Mouse (Mus musculus) c-Kit-negative CD71-positive TER-119-positive erythroid progenitor cells, embryonic 14.5 days (primary cell): ENCODE results near the gene Fcgrt.
"Not testable (repeated sequence)": the region's sequence is repeated elsewhere in the genome, so short reads cannot be mapped to it uniquely, and the experiment has no call there.

Experiments used
- DNase-seq: peaks from one replicate; pipeline ENCODE4 v3.0.0-alpha.2; 2013; ENCODE audit warnings: low read depth, low spot score

Gene Fcgrt

DNA sequence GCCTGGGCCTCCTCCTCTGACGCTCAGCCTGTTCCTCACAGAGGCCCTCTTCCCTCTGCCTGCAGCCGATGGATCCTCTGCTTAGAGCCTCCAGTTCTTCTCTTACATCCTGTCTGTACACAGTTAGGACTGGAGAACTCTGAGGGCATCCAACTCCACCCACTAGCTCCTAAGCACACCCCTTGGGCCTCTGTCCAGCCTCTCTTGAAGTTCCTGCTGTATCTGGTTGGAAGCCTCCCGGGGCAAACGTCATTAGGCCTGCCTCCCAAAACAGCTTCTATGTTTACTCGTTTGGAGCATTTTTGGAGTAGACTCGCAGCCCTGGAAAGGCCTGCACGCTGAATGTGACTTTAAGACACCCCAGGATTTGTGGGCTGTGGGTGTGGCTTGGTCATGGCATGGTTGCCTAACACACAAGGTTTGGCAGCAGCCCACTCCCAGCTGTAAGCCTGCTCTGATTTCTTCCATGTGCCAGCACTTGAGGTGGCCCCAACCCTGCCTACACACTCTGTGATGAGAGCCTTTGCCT, at the start of gene Fcgrt:
Gene Fcgrt, minus strand, starts transcription at position 200 of the 529 bp plus-strand sequence.
- DNase-seq = no peak

DNA sequence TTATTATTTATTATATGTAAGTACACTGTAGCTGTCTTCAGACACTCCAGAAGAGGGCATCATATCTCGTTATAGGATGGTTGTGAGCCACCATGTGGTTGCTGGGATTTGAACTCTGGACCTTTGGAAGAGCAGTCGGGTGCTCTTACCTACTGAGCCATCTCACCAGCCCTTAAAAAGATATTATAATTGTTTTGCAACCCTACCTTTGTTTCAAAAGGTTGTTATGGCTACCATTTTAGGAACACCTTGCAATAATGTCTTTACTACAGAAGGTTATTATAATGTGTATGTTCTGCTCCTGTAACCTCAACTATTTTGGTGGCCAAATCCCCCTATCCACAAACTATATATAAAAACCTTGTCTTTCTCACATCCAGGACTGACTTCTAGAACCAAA, 49.4 kb upstream of the Fcgrt start:
- DNase-seq = not testable (repeated sequence)

DNA sequence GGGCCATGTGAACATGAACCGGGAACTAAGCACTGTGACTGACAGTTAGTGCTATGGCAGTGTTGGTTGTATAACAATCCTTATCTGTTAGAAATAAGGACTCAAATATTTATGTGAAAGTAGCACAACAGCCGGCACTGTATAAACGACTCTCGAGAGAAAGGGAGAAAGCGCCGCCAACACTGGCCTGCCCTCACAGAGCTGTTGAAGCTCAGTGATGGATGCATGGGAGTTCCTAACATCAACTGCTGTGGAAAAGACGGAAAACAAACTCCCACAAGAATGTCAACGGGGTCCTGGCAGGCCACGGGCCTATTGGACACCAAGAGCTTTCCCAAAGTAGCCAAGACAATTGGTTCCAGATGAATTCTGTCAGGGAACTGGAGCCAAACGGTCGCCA, 47.7 kb upstream of the Fcgrt start:
- DNase-seq = no peak

DNA sequence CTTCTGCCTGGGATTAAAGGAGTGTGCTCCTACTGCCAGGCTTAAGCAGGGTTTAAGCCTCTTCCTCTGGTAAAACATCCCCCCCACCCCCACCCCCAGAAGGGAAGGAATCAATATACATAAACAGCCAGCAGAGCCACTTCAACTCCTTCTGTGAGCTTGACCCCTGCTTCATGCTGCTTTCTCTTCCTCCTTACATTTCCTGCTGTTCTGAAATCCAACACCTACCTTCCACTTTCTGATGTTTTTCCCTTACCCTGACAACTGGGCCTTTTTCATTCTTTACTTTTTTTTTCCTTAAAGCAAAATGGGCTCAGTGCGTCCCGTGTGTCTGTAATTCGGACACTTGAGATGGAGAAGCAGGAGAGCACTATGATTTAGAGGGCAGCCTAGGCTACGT, 46.7 kb upstream of the Fcgrt start:
- no peak for DNase-seq

DNA sequence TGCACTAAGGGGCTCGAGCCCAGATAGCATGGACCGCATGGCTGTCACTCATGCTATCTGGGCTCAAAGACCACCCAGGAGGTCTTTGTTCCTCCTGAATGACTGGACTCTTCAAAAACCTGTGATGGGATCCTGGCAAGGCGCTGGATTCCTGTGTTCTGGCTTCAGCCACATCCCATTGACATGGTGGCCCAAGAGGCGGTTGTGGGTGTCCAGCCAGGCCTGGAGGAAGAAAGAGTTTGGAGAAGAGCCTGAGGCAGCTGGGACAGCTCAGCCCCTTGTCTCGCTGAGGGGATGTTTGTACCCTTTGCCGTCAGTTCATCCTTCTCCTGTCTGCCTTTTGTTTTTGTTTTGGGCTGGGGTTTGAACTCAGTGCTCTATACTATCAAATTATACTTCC, 45.9 kb upstream of the Fcgrt start:
- no peak for DNase-seq

DNA sequence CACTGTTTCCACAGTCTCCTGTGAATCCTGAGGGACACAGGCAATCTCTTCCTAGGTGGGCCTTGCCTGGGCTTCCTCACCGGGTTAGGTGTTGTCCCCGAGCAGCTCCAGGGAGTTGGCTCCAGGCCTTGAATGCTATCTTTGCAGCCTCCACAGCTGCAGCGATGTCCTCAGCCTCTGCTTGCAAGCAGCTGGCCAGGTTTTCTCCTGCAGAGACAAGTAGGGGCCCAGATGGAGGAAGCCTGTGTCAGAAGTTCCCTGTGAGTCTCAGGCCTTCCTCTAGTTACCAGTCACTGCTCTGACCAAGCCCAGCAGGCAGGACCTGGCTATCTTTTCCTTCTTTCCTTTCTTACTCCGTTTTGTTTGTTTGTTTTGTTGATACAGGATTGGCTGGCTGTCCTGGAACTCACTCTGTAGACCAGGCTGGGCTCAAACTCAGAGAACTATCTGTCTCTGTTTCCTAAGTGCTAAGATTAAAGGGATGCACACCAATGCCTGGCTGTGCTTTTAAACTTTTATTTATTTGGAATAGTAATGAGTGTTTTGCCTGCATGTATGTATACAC, 45.0 kb upstream of the Fcgrt start:
- no peak for DNase-seq

DNA sequence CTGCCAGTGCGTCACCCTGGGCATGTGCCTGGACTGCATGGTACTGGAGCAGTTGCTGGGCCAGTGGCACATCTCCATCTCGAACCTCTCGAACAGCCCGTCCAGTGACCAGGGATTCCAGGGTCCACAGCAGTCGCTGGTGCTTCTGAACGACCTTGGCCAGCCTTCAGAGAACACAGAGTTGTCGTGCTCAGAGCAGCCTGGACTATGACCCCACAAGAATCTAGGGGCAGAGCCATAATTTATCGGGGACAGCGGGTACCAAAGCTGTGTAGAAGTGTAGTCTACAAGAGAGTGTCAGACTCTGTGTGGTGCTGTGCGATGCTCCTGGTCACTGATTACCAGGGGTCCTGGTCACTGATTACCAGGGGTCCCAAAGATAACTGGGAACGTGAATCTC, 44.2 kb upstream of the Fcgrt start:
- no peak for DNase-seq

DNA sequence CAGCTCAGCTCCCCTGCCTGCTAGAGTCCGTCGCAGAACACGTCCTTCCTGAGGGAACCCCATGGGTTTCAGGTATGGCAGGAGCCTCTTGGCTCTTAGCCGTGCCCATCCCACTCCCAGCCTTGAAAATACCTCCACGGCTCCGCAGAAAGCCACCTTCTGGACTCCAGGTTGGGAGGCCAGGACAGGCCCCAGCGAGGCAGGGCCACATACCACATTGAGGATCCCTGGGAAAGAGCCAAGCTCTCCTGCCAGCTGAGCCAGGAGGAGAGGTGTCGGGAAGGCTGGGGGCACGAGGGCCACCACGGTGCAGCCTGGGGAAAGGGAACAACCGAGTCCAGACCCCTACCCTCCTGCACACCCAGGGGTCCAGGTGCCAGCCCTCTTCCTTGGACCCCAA, 43.6 kb upstream of the Fcgrt start:
- no peak for DNase-seq

DNA sequence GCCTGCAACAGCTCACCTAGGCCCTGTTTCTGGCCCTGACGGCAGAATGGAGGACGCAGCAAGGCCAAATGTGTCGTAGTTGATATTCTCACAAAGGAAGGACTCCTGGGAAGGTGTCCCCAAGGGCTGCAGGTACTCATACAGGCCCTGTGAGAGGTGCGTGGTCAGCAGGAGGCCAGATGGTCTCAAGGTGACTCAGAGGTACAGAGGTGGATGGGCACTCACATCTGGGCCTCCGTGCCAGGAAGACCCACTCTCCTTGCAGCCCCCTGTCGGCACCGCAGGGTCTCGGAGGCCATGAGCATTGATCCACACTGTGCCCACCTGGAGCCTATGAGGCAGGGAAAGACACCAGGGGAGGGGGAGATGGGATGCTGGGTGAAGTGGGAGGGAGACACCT, 41.8 kb upstream of the Fcgrt start:
- no peak for DNase-seq

DNA sequence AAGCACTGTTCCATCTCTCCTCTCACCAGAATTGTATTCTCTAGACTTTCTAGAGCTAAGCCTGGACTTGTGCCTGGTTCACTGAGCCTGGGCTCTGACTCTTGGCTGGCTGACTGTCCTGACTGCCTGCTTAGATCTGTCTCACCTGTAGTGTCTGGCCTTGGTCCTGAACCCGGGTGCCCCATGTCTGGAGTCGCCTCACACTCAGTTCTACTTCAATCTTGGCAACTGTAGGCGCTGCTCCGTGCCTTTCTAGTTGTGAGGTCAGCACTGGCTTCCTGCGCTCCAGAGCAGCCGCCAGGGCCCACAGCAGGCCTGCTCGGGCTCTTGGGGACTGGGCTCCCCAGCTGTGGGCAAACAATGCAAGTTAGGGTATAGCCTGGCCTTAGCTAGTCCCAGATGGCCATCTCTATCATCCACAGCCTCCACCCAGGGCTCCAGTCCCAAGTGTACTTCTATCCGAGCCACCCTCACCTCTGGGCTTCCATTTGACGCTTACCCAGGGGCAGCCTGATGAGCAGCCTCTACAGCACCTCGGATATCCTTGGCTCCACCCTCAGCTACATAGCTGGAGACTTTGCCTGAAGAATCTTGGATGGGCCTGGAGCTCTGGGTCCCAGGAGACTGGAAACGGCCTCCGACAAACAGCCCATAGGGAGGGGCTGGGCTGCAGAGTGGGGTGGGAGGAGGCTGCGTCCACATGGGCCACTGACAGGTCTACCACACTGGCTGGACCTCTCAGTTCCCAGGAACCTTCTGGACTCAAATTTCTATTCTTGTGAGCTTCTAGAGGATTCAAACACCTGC, 40.9 kb upstream of the Fcgrt start:
- DNase-seq = no peak

DNA sequence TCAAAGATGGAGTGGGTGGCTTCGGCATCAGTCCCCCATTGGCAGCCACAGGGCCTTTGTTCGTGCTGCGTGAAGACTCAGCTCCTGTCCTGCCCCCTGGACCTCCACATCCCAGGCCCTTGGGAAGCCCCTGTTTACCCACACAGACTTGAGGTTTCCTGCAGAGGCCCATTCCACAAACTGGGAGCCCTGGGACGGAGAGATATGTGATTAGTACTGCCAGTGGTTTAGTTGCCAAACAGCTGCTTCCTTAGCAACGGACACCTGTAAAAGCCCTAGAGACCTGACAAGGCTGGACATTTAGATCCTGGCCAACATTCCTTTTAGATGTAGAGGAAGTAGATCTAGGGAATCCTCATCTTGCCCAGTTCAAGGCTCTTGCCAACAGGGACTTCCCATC, 38.3 kb upstream of the Fcgrt start:
- no peak for DNase-seq

DNA sequence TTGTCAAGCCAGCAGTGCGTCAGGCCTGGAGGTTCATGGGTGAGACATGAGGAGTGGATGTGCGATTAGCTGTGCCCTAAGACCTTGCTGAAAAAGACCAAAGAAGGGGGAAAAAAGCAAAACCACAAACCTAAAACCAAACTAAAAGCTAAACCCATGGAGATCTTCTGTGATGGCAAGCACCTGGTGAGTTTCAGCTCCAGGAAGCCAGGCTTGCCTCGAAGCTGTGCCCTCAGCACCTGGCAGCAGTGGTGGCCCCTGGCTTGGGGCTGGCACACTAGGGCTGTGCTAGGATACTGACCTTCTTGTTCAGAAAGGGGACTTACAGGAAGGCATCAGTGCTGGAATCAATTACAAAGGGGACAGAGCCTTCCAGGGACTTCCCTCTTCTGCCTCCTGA, 37.7 kb upstream of the Fcgrt start:
- DNase-seq = no peak

DNA sequence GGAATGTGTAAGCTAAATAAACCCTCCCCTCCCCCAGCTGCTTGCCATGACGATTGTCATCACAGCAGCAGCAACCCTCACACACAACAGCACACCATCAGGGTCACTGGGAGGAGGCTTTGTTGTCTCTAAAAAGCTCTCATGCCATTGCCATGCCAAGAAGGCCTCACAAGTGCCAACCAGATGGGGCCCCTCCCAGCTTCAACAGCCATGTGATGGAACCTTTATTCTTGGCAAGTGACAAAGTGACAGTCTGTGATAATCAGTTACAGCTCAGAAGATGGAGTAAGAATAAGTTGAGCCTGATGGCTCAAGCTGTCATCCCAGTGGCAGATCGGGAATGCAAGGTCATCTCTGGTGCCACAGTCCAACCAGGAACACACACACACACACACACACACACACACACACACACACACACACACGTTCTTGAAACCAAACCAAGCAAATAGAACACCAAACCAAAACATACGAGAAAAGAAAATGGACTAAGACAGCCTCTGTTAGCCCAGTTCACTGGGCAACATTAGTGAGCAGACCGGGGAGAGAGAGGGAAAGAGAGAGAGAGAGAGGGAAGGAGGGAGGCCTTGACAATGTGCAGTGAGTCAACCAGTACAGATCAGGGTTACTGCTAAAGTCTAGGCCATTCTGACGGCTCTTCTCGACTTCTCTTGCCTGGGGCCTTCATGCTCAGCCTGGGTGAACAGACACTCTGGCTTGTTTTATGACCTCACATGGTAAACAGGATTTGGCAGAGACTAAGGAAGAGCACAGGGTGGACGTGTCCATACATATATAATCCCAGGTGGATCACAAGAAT, 36.5 kb upstream of the Fcgrt start:
- DNase-seq = no peak

DNA sequence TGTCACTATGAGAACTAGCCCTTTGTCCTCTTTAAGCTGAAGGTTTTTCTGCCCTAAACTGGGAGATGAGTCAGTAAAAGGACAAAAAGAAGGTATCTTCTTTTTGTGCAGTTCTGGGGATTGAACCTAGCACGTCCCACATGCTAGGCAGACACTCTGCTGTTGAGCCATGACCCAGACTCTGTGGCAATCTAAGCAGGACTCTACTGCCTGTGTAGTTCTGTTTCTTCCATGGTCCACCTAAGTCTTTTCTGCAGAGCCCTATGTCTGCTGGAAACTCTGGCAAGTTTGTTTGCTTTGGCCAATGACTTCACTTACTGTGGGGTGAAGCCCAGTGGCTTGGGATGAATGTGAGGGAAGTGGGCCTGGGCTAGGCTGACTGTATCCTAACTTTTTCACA, 34.8 kb upstream of the Fcgrt start:
- no peak for DNase-seq

DNA sequence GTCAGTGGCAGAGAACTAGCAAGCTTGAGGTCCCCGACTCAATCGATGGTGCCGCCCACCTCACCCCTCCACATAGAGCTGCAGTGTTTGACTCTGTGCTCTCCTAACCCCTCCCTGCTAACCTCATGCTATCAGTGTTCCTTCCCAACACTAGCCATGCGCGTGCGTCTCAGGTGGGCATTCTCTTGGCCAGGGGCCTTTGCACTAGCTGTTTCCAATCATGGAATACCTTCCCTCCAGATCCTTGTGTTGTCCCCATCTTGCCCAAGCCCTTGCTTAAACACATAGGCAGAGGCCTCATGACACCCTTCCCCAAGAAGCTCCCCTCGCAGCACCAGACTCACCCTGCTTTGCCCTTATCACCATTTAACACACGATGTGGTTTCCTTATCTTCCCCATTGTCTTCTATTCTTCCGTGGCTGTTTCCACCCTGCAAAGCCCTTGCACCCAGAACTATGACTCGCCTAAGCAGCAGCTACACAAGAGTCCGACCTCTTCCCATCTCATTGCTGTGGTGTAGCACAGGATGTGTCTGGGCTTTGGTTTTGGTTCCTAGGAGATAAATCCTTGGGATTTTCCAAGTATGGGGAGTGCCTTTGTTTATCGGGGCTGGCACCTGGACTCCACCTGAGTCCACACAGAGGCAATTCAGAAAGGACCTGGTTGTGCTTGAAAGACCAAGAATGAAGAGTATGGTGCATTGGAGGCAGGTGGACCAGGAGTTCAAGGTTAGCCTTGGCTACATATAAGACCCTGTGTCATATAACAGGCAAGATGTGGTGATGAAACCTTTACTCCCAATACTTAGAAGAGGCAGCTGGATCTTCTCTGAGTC, 33.7 kb upstream of the Fcgrt start:
- no peak for DNase-seq

DNA sequence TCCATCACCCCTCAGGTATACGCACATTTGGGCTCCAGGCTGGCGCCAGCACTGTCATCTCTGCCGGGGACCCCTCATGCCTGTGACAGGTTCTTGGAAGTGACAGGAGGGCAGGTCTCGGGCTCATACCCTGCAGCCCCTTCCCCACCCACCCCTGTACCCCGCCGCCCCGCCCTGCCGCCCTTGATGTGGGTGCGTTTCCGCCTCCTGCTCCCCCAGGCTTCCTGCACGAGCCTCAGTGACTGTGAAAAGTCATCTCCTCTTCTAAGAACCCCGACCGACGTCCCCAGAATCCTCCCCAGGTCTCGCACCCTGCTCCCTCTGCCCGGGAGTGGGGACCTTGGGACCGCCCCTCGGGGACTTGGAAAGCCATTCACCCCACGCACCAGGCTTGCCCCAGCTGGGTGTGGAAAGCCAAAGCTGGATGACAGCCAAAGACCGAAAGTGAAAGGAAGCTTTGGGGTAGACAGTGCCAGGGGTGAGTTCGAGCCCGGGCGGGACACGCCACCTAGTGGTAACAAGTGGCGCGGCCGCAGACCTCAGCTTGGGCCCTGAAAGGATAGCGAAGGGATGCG, 32.4 kb upstream of the Fcgrt start, which contains the start of the genes Gm45713 and Flt3l:
Gene Gm45713, minus strand, starts transcription at position 239 of the 575 bp plus-strand sequence.
Gene Flt3l, minus strand, starts transcription at position 440 of the 575 bp plus-strand sequence.
- peak; percentile 82 for DNase-seq

DNA sequence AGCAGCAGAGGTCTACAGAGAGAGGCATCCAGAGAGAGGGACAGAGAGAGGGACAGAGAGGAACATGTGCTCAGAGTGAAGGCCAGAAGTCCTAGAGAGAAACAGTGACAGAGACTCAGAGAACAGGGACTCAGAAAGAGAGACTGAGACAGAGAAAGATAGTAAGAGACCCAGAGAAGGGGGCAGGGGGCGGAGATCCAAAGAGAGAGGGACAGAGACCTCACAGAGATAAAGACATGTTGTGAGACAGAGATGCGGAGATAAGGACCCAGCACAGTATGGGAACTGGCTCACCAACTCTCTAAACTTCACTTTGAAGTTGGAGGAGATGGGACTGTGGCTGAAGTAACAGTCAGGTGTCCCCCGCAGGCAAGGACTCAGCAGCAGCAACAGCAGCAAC, 31.7 kb upstream of the Fcgrt start:
- DNase-seq = no peak

DNA sequence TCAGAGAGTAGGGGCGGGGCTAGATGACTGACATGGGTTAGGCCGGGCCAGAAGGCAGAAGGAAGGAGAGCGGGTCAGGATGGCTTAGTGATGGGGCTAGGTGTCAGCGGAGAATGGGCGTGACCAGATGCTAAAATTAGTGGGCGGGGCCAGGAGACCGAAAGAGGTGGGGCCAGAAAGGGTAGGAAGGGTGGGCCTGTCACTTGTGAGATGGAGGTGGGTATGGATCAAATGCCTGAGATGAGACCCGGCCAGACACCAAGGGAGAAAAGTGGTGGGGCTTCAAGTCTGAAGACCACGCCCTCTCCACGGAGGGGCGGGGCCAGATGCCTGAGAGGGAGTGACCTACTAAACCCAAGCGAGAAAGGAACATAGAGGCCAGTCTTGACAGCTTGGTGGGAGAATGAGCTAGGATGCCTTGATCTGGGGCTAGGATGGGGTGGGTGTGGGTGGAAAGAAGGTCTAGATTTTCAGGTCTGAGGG, 30.9 kb upstream of the Fcgrt start:
- no peak for DNase-seq

DNA sequence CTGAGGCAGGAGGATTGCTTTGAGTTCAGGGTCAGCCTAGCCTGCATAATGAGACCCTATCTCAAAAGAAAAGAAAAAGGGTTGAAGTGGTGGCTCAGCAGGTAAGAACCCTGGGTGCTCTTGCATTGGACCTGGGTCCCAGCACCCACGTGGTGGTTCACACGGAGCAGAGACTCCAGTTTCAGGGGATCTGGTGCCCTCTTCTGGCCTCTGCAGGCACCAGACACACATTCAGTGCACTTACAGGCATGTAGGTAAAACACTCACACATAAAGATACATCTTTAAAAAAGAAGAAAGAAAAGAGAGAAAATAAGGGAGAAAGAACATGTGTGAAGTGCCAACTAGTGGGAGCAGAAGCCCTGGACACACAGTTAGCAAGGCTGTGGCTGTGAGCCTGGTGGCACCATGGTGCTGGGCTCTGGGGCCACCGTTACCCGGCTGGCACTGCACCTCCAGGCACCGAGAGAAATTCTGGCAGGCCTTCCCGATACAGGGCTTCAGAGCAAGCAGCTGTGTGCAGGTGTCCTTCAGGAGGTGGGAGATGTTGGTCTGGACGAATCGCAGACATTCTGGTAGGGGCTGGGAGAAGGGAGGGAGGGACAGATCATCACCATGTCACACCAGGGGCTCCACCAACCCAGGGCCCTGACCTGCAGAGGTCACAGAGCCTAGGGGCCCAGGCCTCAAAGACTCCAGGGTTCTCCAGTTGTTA, 30.0 kb upstream of the Fcgrt start:
- no peak for DNase-seq

DNA sequence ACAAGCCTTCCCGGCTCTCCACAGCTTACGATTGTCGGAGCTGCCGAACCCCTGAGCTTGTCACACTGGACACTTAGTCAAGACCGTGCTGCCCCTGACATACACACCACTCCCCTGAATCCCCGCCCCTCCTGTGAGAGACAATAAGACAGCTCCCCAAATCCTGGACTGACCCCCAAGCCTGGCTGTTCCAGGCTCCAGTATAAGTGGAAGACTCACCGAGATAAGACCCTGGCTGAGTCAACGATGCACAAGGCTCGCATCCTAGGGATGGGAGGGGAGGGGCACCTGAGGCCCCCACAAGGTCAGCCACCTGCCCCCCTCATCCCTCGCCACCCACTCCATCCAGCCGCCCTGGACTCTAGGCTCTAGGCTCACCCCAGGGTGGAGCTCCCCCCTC, 28.2 kb upstream of the Fcgrt start:
- DNase-seq = no peak
